Mouse (Mus musculus) left cerebral cortex, postnatal 25 days (tissue): ENCODE data around the gene Gp1bb. TPM values are rescaled to one million over a fixed set of nuclear protein-coding genes. Genes with fewer than 3 reads are reported as not detected.

Experiments
- DNase-seq, 2 experiments: peaks; one replicate each; pipeline ENCODE4 v3.0.0; 2022; ENCODE audit warnings: low spot score in 2 of 2, mixed read lengths in 1 of 2
- intact Hi-C: fragments of 180-260 bp; cut with DNase I; formaldehyde crosslinking; loops from one replicate; pipeline ENCODE4 v1.15.1; 2025
- total RNA-seq, 2 experiments: library from RNA; stranded (reverse); gene quantifications; 2 replicates each; pipeline ENCODE4 v1.2.3; 2021

The Gp1bb gene
- total RNA-seq, 2 experiments from 2014 or later = 1.4 to 2.6 TPM

- DNase-seq = peak; percentile 65 to 77
- intact Hi-C loops = loop anchor here (10.0 kb wide), 1 partner anchor 395 kb away; the partner anchor contains the start of gene Zdhhc8
These were observed 7.4 kb upstream of the Gp1bb start, which contains the start of gene Sept5 for GRCm38 (mm10) chr16:18629390-18630231. Gene Sept5, minus strand, starts transcription at chr16:18629954.

- intact Hi-C loops = loop anchor here (10.0 kb wide), 1 partner anchor 394 kb away; the partner anchor contains the start of gene Zdhhc8
- no peak for DNase-seq
These were observed 6.7 kb upstream of the Gp1bb start for GRCm38 (mm10) chr16:18628948-18629340.

DNA sequence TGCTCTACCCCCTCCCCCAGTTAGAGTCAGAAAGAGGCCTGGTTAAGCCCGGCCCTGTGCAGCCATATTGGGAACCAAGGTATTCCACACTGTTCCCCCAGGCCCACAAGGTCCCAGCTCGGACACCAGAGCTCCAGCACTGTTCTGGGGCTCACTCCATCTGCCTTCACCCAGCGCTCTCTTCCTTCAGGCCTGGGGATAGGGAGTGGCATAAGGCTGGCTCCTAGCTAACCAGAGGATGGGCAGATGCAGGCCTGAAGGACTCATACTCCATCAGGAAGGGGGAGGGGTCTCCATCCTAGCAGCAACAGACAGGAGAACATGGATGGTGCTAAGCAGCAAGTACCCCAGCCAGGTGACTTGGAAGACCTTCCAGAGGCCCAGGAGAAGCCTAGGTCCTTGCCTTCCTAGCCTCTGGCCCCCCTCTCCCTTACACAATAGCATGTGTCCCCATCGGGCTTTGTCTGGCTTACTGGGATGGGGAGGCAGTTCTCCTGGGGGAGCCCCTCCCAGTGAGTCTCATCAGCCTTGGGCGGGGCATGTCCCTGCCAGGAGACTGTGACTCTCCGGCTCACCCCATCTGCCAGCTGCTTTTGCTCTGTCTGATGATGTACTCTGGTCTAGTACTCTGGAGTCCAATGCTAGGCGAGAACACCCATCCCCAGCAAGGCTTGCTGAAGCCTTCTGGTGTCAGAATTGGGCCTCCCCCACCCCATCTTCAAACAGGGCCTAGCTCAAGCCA lies 6.2 kb upstream of the Gp1bb start:
- DNase-seq = peak; percentile 43 to 62

DNA sequence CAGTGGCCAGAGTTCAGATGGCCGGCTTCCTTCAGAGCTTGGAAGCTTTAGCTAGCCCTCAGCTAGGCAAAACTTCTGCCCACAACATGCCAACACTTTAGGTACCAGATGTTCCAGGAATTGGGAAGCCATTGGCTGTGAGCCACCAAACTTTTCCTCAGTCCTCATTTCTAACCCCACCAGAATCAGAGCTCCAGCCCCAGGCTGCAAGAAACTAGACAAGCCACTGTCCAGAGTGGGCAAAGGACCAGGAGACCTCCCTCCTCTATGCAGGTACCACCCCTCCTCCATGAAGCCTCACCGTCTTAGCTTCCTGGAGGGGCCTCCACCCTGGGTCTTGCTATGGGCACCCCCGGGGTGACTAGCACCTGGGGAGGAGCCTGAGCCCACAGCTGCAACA lies 5.0 kb upstream of the Gp1bb start:
- intact Hi-C loops = loop anchor here (2.0 to 10.0 kb wide), 2 partner anchors 172 to 392 kb away; partner anchors contain the start of gene Zdhhc8
- DNase-seq = no peak

More for the DNA sequence above, 6.2 kb upstream of the Gp1bb start:
- intact Hi-C loops = loop anchor here (10.0 kb wide), 1 partner anchor 394 kb away; the partner anchor contains the start of gene Zdhhc8

- DNase-seq = peak; percentile 90 to 91
- intact Hi-C loops = loop anchor here (1.0 to 10.0 kb wide), 3 partner anchors 52 to 392 kb away; partner anchors contain the start of gene Zdhhc8
These were observed 4.2 kb upstream of the Gp1bb start, which contains the start of gene Gm49601 for GRCm38 (mm10) chr16:18626376-18626878. Gene Gm49601, minus strand, starts transcription at chr16:18626427.

GRCm38 (mm10) chr16:18625791-18626311 lies 3.6 kb upstream of the Gp1bb start:
- DNase-seq = peak; percentile 81 to 89
- intact Hi-C loops = loop anchor here (1.0 to 10.0 kb wide), 3 partner anchors 52 to 391 kb away; partner anchors contain the start of gene Zdhhc8

DNA sequence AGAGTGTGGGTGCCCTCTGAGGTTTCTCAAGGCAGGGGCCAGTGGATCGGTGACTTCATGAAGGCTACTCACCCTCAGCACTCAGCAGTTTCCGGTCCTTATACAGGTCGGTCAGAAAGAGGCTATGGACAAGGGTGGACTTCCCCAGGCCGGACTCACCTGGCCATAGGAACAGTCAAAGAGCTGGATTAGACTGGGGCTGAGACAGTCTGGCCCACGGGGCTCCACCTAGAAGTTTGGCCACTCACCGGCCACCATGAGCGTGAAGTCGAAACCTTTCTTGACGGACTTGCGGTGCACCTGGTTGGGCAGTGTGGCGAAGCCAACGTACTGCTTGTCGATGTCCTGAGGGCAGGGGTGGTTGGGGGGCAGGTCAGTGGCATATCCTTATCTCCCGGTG lies 2.9 kb upstream of the Gp1bb start:
- intact Hi-C loops = loop anchor here (10.0 kb wide), 1 partner anchor 390 kb away; the partner anchor contains the start of gene Zdhhc8
- no peak for DNase-seq

DNA sequence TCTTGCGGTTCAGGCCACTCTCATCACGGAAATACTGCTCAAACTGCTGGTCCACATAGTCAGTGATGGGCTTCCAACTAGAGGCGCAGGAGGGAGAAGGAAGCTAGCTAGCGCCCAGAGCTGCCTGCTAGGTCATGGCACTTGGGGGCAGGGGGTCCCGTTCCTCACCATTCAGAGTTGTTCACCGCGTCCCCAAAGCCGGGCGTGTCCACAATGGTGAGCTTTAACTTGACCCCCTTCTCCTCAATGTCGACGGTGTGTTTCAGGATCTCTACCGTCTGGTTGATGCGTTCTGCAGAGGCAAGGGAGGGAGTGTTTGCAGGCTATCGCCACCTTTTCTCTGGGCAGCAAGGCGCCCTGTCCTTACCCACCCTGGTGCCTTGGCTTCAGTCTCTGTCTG lies 2.4 kb upstream of the Gp1bb start:
- DNase-seq = no peak
- intact Hi-C loops = loop anchor here (10.0 kb wide), 1 partner anchor 390 kb away; the partner anchor contains the start of gene Zdhhc8

DNA sequence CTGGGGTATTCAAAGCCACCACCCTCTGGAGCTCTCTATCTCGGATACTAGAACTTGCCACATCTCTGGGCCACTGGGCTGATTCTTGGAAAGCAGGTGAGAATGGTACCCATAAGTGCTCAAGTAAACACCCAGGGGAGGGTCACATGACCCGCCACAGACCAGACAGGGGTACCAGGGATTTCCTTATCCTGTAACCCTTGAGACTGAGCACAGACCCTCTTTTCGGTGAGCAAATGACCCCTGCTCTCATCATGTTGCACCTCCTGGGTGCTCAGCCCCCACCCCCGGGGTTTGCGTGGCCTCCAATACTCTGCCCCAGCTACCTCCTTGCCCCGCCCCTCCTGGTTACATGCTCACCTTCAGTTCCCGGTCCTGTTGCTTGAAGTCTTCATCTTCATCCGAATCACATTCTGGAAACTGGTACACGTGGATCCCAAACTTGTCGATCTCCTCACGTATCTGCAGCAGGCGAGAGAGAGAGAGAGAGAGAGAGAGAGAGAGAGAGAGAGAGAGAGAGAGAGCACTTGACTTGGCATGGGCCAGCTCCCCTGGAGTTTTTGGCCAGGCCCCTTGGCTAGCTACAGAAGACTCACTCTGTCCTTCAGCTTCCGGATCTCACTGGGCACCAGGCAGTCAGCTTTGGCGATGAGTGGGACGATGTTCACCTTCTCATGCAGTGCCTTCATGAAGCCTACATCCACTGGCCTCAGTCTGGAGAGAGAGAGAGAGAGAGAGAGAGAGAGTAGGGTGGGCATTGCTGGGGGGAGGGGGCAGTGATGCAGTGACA lies 1.7 kb upstream of the Gp1bb start:
- intact Hi-C loops = loop anchor here (10.0 kb wide), 1 partner anchor 389 kb away; the partner anchor contains the start of gene Zdhhc8
- no peak for DNase-seq

GRCm38 (mm10) chr16:18622916-18623750 lies 930 bp upstream of the Gp1bb start:
- DNase-seq = peak in 1 of 2 experiments; percentile 25
- intact Hi-C loops = loop anchor here (10.0 kb wide), 1 partner anchor 388 kb away; the partner anchor contains the start of gene Zdhhc8

DNA sequence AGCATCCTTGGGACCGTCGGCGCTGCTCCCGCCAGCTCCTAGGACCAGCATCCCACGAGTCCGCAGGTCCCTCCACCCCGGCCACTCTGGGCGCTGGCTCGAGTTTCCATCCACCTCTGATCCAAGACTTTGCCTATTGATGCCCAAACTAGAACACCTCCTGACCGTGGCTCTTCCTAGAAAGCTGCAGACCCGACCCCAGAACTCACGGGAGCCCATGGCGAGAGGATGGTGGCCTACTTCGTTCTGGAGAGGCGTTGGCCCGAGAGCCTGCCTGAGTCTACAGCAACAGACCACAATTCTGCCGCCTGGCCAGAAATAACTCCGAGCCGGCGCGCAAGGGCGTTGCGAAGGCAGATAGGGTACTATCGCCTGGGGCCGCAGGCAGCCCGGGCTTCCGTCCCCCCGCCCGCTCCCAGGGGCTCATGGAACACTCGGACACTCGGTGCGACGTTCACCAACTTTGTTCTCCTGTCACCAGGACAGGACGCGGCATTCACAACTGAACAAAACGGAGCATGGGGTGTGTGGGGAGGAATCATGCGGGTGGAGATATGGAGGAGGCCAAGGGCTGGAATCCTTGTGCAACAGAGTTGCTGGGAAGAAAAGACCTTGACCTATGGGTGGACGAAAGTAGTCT lies 721 bp downstream of the Gp1bb start:
- intact Hi-C loops = loop anchor here (10.0 kb wide), 1 partner anchor 387 kb away; the partner anchor contains the start of gene Zdhhc8
- DNase-seq = peak; percentile 63 to 65

DNA sequence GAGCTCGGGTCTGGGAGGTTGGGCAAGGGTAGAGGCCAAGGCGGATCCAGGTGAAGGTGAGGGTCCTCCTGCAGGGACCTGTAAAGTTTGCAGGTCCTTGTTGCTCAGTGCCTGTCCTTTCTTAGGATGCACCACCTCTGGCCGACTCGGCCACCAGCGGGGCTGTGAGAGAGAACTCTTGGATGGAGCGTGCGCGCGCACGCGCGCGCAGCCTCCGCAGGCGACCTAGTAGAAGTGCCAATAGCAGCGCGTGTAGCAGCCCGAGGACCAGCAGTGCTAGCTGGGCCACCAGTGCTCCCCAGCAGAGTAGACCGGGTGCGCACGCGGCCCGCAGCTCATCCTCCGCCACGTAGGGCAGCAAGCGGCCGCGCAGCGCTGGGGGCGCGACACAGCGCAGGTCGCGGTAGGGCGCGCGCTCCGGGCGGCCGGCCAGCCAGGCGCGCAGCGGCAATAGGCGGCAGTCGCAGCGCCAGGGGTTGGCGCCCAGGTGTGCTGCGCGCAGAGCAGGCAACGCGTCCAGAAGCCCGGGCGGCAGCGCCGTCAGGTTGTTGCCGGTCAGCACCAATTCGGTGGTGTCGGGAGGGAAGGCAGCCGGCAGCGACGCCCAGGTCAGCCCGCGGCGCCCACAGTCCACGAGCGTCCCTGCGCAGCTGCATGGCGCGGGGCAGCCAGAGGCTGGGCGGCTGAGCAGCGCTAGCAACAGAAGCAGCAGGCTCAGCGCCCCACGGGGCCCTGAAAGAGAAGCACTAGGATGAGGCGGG lies 1.4 kb downstream of the Gp1bb start:
- DNase-seq = peak; percentile 63 to 67
- intact Hi-C loops = loop anchor here (10.0 kb wide), 1 partner anchor 386 kb away; the partner anchor contains the start of gene Zdhhc8

GRCm38 (mm10) chr16:18620201-18620600 lies 2.0 kb downstream of the Gp1bb start:
- intact Hi-C loops = loop anchor here (10.0 kb wide), 1 partner anchor 385 kb away; the partner anchor contains the start of gene Zdhhc8
- peak in 1 of 2 experiments; percentile 30 for DNase-seq

GRCm38 (mm10) chr16:18619110-18619509 lies 3.1 kb downstream of the Gp1bb start:
- DNase-seq = no peak
- intact Hi-C loops = loop anchor here (2.0 to 10.0 kb wide), 2 partner anchors 274 to 334 kb away; partner anchors contain the start of gene Dgcr8

GRCm38 (mm10) chr16:18618297-18618696 lies 3.9 kb downstream of the Gp1bb start:
- DNase-seq = peak in 1 of 2 experiments; percentile 5
- intact Hi-C loops = loop anchor here (2.0 to 10.0 kb wide), 2 partner anchors 273 to 333 kb away; partner anchors contain the start of gene Dgcr8
